Mouse (Mus musculus) ES-Bruce4 (cell line): Measurements from ENCODE around the gene Ppm1e. TPM values are rescaled to one million over a fixed set of nuclear protein-coding genes. Genes with fewer than 3 reads are reported as not detected.

Experiments
- H3K27ac ChIP-seq: 2 replicates; pipeline ENCODE4 v1.5.1; 2012; ENCODE audit warnings: low read length, inconsistent platforms; ENCODE audit not compliant: insufficient read depth
- H3K27me3 ChIP-seq: 2 replicates; pipeline ENCODE4 v1.6.1; 2012; ENCODE audit warnings: mild to moderate bottlenecking, low read length, inconsistent platforms; ENCODE audit not compliant: control insufficient read depth, poor library complexity, insufficient read depth, severe bottlenecking
- H3K36me3 ChIP-seq: 2 replicates; pipeline ENCODE4 v1.6.1; 2012; ENCODE audit warnings: inconsistent platforms, mild to moderate bottlenecking, low read length, moderate library complexity; ENCODE audit not compliant: control insufficient read depth, poor library complexity, insufficient read depth, severe bottlenecking
- H3K4me1 ChIP-seq: one replicate; pipeline ENCODE4 v1.8.1; 2011; ENCODE audit warnings: low read length; ENCODE audit not compliant: control insufficient read depth, insufficient read depth
- H3K4me3 ChIP-seq: 2 replicates; pipeline ENCODE4 v1.5.1; 2011; ENCODE audit warnings: low read depth, mild to moderate bottlenecking, low read length
- H3K9ac ChIP-seq: 2 replicates; pipeline ENCODE4 v1.6.1; 2012; ENCODE audit warnings: low read depth, mild to moderate bottlenecking, inconsistent platforms; ENCODE audit not compliant: poor library complexity, severe bottlenecking
- H3K9me3 ChIP-seq: replicated peaks from 2 replicates; pipeline ENCODE4 v1.6.1; 2012; ENCODE audit warnings: mild to moderate bottlenecking, low read length, inconsistent platforms; ENCODE audit not compliant: control insufficient read depth, poor library complexity, insufficient read depth, severe bottlenecking
- CTCF ChIP-seq: IDR thresholded peaks from one replicate; pipeline ENCODE4 v1.8.1; 2011; ENCODE audit warnings: low read depth, low read length
- EP300 ChIP-seq: IDR thresholded peaks from 2 replicates; pipeline ENCODE4 v1.6.1; 2011; ENCODE audit warnings: low read depth, low read length; ENCODE audit not compliant: insufficient read depth
- POLR2A ChIP-seq: IDR thresholded peaks from one replicate; pipeline ENCODE4 v1.8.1; 2011; ENCODE audit warnings: low read length; ENCODE audit not compliant: insufficient read depth
- polyA plus RNA-seq: library from polyadenylated mRNA; stranded (reverse); fragments of >200 nt; gene quantifications from 2 replicates; pipeline ENCODE4 v1.2.4, GENCODE M21; 2011; ENCODE audit warnings: low read depth; ENCODE audit not compliant: missing spikeins, insufficient read depth, insufficient read length

Ppm1e gene
- polyA plus RNA-seq, 1 experiment = 1.4 TPM

GRCm38 (mm10) chr11:87354861-87355260 is 4.0 kb downstream of the Ppm1e start:
- no peaks in the 10 kb centered on the region for H3K36me3 ChIP-seq
- no peaks in the 10 kb centered on the region for H3K9me3 ChIP-seq
- peaks cover 13% of the 10 kb centered on the region for H3K27me3 ChIP-seq
- H3K4me1 ChIP-seq = no peaks in the 10 kb centered on the region
- H3K9ac ChIP-seq = no peak overlapping the region
- TF ChIP-seq EP300 (no peak), POLR2A (no peak), CTCF (no peak)
- no peak overlapping the region for H3K27ac ChIP-seq
- H3K4me3 ChIP-seq = no peak overlapping the region

- H3K27me3 ChIP-seq = peaks cover 13% of the 10 kb centered on the region
- TF ChIP-seq CTCF (no peak), POLR2A (no peak), EP300 (no peak)
- H3K36me3 ChIP-seq = no peaks in the 10 kb centered on the region
Measured at GRCm38 (mm10) chr11:87353646-87354170, 5.1 kb downstream of the Ppm1e start.

GRCm38 (mm10) chr11:87326381-87326780 is 32.4 kb downstream of the Ppm1e start:
- Histone ChIP-seq H3K27me3 (no peaks in the 10 kb centered on the region), H3K9ac (no peak overlapping the region), H3K27ac (no peak overlapping the region), H3K9me3 (no peaks in the 10 kb centered on the region), H3K36me3 (no peaks in the 10 kb centered on the region), H3K4me3 (no peak overlapping the region), H3K4me1 (no peaks in the 10 kb centered on the region)
- TF ChIP-seq POLR2A = no peak

More at GRCm38 (mm10) chr11:87353646-87354170, 5.1 kb downstream of the Ppm1e start:
- Histone ChIP-seq H3K27ac (no peak overlapping the region), H3K4me3 (no peak overlapping the region), H3K9me3 (no peaks in the 10 kb centered on the region), H3K9ac (no peak overlapping the region), H3K4me1 (no peaks in the 10 kb centered on the region)

- H3K4me1 ChIP-seq = no peaks in the 10 kb centered on the region
- H3K4me3 ChIP-seq = no peak overlapping the region
- no peak for TF ChIP-seq EP300
- no peak for TF ChIP-seq CTCF
- TF ChIP-seq POLR2A = no peak
- H3K9me3 ChIP-seq = no peaks in the 10 kb centered on the region
- H3K9ac ChIP-seq = no peak overlapping the region
- H3K36me3 ChIP-seq = no peaks in the 10 kb centered on the region
- H3K27ac ChIP-seq = no peak overlapping the region
- H3K27me3 ChIP-seq = no peaks in the 10 kb centered on the region
Measured at GRCm38 (mm10) chr11:87322558-87322957, 36.3 kb downstream of the Ppm1e start.

GRCm38 (mm10) chr11:87320007-87320406 is 38.8 kb downstream of the Ppm1e start:
- Histone ChIP-seq H3K27ac (no peak overlapping the region), H3K27me3 (no peaks in the 10 kb centered on the region), H3K9ac (no peak overlapping the region), H3K4me3 (no peak overlapping the region), H3K4me1 (no peaks in the 10 kb centered on the region), H3K36me3 (no peaks in the 10 kb centered on the region), H3K9me3 (no peaks in the 10 kb centered on the region)
- TF ChIP-seq EP300 = no peak
- no peak for TF ChIP-seq CTCF
- TF ChIP-seq POLR2A = no peak

- H3K27ac ChIP-seq = no peak overlapping the region
- no peaks in the 10 kb centered on the region for H3K36me3 ChIP-seq
- no peak overlapping the region for H3K9ac ChIP-seq
- H3K4me3 ChIP-seq = no peak overlapping the region
- no peaks in the 10 kb centered on the region for H3K9me3 ChIP-seq
- H3K27me3 ChIP-seq = no peaks in the 10 kb centered on the region
- no peaks in the 10 kb centered on the region for H3K4me1 ChIP-seq
- TF ChIP-seq CTCF = no peak
- no peak for TF ChIP-seq POLR2A
- TF ChIP-seq EP300 = no peak
Measured at GRCm38 (mm10) chr11:87318956-87319708, 39.7 kb downstream of the Ppm1e start.
